Mouse (Mus musculus) liver, embryonic 14 days (tissue): ENCODE results near the gene Lcmt1. TPM values are rescaled to one million over a fixed set of nuclear protein-coding genes. Genes with fewer than 3 reads are reported as not detected.

Source experiments
- polyA plus RNA-seq: library from polyadenylated mRNA; depleted of rRNA; stranded (reverse); fragments of >200 nt; gene quantifications from 2 replicates; pipeline ENCODE4 v1.2.3, GENCODE M21; 2012; rRNA removed

Lcmt1 gene
- 19.1 and 20.8 TPM in 2 replicates for polyA plus RNA-seq

GRCm38 (mm10) chr7:123369759-123370481 lies at the start of gene Lcmt1, which contains the start of gene Arhgap17:
Gene Lcmt1 (plus strand): TSS chr7:123369784.
Gene Arhgap17 (minus strand): TSS chr7:123369915.

GRCm38 (mm10) chr7:123462070-123462501 lies 92.5 kb downstream of the Lcmt1 start, which contains the start of gene Aqp8:
Gene Aqp8 (plus strand): TSS chr7:123462291.

Other genes starting within 250 kb of the Lcmt1 start
- gene Tnrc6a, start 245.9 kb upstream of the Lcmt1 start, polyA plus RNA-seq: 12.2 and 15.4 TPM in 2 replicates
- 0.08 and 1.8 TPM in 2 replicates for gene Slc5a11, start 155.0 kb upstream of the Lcmt1 start, polyA plus RNA-seq
- gene Arhgap17, start 131 bp downstream of the Lcmt1 start, polyA plus RNA-seq: 9.7 and 12.0 TPM in 2 replicates
- 2.6 and 3.6 TPM in 2 replicates for gene Aqp8, start 92.5 kb downstream of the Lcmt1 start, polyA plus RNA-seq
- gene Zkscan2, start 130.7 kb downstream of the Lcmt1 start, polyA plus RNA-seq: 0.12 and 0.14 TPM in 2 replicates